Mouse (Mus musculus) v-Abl transformed pro-B cells (cell line): ENCODE results near the gene Caln1.

ENCODE experiments used
- in situ Hi-C, 2 experiments: fragments of 400-800 bp; cut with MboI; formaldehyde crosslinking; loops; one replicate each; pipeline ENCODE4 v1.15.1; 2025; ENCODE audit not compliant: unreplicated experiment in 2 of 2

The Caln1 gene

GRCm38 (mm10) chr5:130393618-130394355 is 24.5 kb downstream of the Caln1 start:
- in situ Hi-C loops, result no loop called here

- in situ Hi-C loops, result no loop called here
Measured at GRCm38 (mm10) chr5:130394386-130394785, 25.1 kb downstream of the Caln1 start.

GRCm38 (mm10) chr5:130395142-130395541 is 25.9 kb downstream of the Caln1 start:
- in situ Hi-C loops, result no loop called here

GRCm38 (mm10) chr5:130400136-130400917 is 31.1 kb downstream of the Caln1 start:
- in situ Hi-C loops, result no loop called here

- in situ Hi-C loops, result no loop called here
Measured at GRCm38 (mm10) chr5:130405201-130405600, 35.9 kb downstream of the Caln1 start.

GRCm38 (mm10) chr5:130409706-130410105 is 40.5 kb downstream of the Caln1 start:
- in situ Hi-C loops, result no loop called here

GRCm38 (mm10) chr5:130411516-130411915 is 42.3 kb downstream of the Caln1 start:
- in situ Hi-C loops, result no loop called here

GRCm38 (mm10) chr5:130447438-130447837 is 78.2 kb downstream of the Caln1 start:
- in situ Hi-C loops, result no loop called here

- in situ Hi-C loops, result no loop called here
Measured at GRCm38 (mm10) chr5:130448491-130448890, 79.2 kb downstream of the Caln1 start.

GRCm38 (mm10) chr5:130448931-130449856 is 79.9 kb downstream of the Caln1 start:
- in situ Hi-C loops, result no loop called here

GRCm38 (mm10) chr5:130450031-130450541 is 80.8 kb downstream of the Caln1 start:
- in situ Hi-C loops, result no loop called here

GRCm38 (mm10) chr5:130458076-130458475 is 88.8 kb downstream of the Caln1 start:
- in situ Hi-C loops, result no loop called here

GRCm38 (mm10) chr5:130472209-130472608 is 103.0 kb downstream of the Caln1 start:
- in situ Hi-C loops, result no loop called here

- in situ Hi-C loops, result no loop called here
Measured at GRCm38 (mm10) chr5:130474876-130475275, 105.6 kb downstream of the Caln1 start.

GRCm38 (mm10) chr5:130476741-130477140 is 107.5 kb downstream of the Caln1 start:
- in situ Hi-C loops, result no loop called here

- in situ Hi-C loops, result no loop called here
Measured at GRCm38 (mm10) chr5:130480290-130480689, 111.0 kb downstream of the Caln1 start.

GRCm38 (mm10) chr5:130491471-130491870 is 122.2 kb downstream of the Caln1 start:
- in situ Hi-C loops, result no loop called here

- in situ Hi-C loops, result no loop called here
Measured at GRCm38 (mm10) chr5:130492305-130492704, 123.0 kb downstream of the Caln1 start.

GRCm38 (mm10) chr5:130502541-130502940 is 133.3 kb downstream of the Caln1 start:
- in situ Hi-C loops, result no loop called here

GRCm38 (mm10) chr5:130504891-130505290 is 135.6 kb downstream of the Caln1 start:
- in situ Hi-C loops, result no loop called here

- in situ Hi-C loops, result no loop called here
Measured at GRCm38 (mm10) chr5:130510516-130510915, 141.3 kb downstream of the Caln1 start.
